8 mouse cellular contexts compared by ENCODE assay signal in genomic region chr10:19926391-19926897, GRCm38 (mm10). TPM values are rescaled to one million over a fixed set of nuclear protein-coding genes. Genes with fewer than 3 reads are reported as not detected.
DNase-seq lines count a peak whose midpoint lies in the region; ATAC-seq and TF ChIP-seq lines count a peak whose summit lies in the region.
"Not testable (repeated sequence)": the region's sequence is repeated elsewhere in the genome, so short reads cannot be mapped to it uniquely, and the experiment has no call there.
"Had no signal": no experiment of that assay in that cellular context is flagged by ENCODE, and none has a peak within 500 bp of the region (broad histone marks: within the 10 kb centered on the region; RNA-seq: fewer than 3 reads in every experiment).

No protein-coding gene starts in this region.

- H3K9me3 ChIP-seq in heart, embryonic 11.5 days (replicated peaks; ENCODE audit: control insufficient read depth, low read length); heart, embryonic 13.5 days; heart, embryonic 15.5 days (replicated peaks); heart, postnatal 0 days (replicated peaks; ENCODE audit: control insufficient read depth, low read length); intestine, embryonic 15.5 days; intestine, postnatal 0 days (ENCODE audit: control insufficient read depth): not testable (repeated sequence)

- not testable (repeated sequence) for H3K27me3 ChIP-seq in heart, adult 2 months (ENCODE audit: control insufficient read depth, insufficient read depth, low read length); heart, embryonic 11.5 days (ENCODE audit: control insufficient read depth, insufficient read depth, low read length); heart, embryonic 13.5 days (replicated peaks); heart, embryonic 15.5 days; heart, postnatal 0 days (ENCODE audit: control insufficient read depth, insufficient read depth, low read length); intestine, embryonic 15.5 days (replicated peaks); intestine, postnatal 0 days (replicated peaks; ENCODE audit: control insufficient read depth, insufficient read depth, low read length)

- H3K36me3 ChIP-seq in heart, adult 2 months (ENCODE audit: control insufficient read depth, insufficient read depth, low read length); heart, embryonic 11.5 days (ENCODE audit: control insufficient read depth, insufficient read depth, low read length); heart, embryonic 13.5 days; heart, embryonic 15.5 days; heart, postnatal 0 days (replicated peaks; ENCODE audit: control insufficient read depth, insufficient read depth, low read length); intestine, embryonic 15.5 days; intestine, postnatal 0 days (ENCODE audit: control insufficient read depth, insufficient read depth): not testable (repeated sequence)

- not testable (repeated sequence) for DNase-seq in heart, adult 2 months
- DNase-seq in heart, postnatal 0 days (ENCODE audit: low spot score), result peak; percentile 46

- intact Hi-C loops in heart, adult 2 months (cut with DNase I), result not testable (repeated sequence)

- H3K9ac ChIP-seq in heart, adult 2 months (ENCODE audit: low read depth, low read length); heart, embryonic 11.5 days (ENCODE audit: low read depth, low read length); heart, embryonic 13.5 days; heart, embryonic 15.5 days; heart, postnatal 0 days (replicated peaks; ENCODE audit: low read depth, low read length); intestine, embryonic 15.5 days; intestine, postnatal 0 days (ENCODE audit: low read depth, low read length): not testable (repeated sequence)

- TF ChIP-seq EP300 in heart, adult 2 months (IDR thresholded peaks at IDR 0.05; ENCODE audit: insufficient read depth, low read depth, low read length); heart, postnatal 0 days (IDR thresholded peaks at IDR 0.05; ENCODE audit: low read depth): not testable (repeated sequence)

- TF ChIP-seq CTCF in heart, adult 2 months (IDR thresholded peaks at IDR 0.05); heart, postnatal 0 days (IDR thresholded peaks at IDR 0.05; ENCODE audit: low read depth); intestine, postnatal 0 days (IDR thresholded peaks at IDR 0.05; ENCODE audit: low read depth): not testable (repeated sequence)

- H3K4me3 ChIP-seq in heart, adult 2 months; heart, embryonic 11.5 days (ENCODE audit: low read depth, low read length); heart, embryonic 13.5 days; heart, embryonic 15.5 days; heart, postnatal 0 days (ENCODE audit: low read depth, low read length); intestine, embryonic 15.5 days (replicated peaks); intestine, postnatal 0 days (ENCODE audit: low read depth, low read length): not testable (repeated sequence)

- H3K27ac ChIP-seq in heart, adult 2 months, result peak overlapping the region; percentile 38
- H3K27ac ChIP-seq in heart, embryonic 11.5 days (ENCODE audit: low read depth, low read length), result peak overlapping the region; percentile 62; the same call in 1 of the 2 replicates
- H3K27ac ChIP-seq in heart, embryonic 13.5 days (replicated peaks), result peak overlapping the region; percentile 73
- H3K27ac ChIP-seq in heart, embryonic 15.5 days, result peak overlapping the region; percentile 66
- H3K27ac ChIP-seq in heart, postnatal 0 days (ENCODE audit: low read depth), result peak overlapping the region; percentile 79
- H3K27ac ChIP-seq in intestine, embryonic 15.5 days; intestine, postnatal 0 days (ENCODE audit: low read depth, low read length): not testable (repeated sequence)

- H3K4me2 ChIP-seq in heart, embryonic 11.5 days; heart, embryonic 13.5 days; heart, embryonic 15.5 days; heart, postnatal 0 days (ENCODE audit: low read depth, low read length); intestine, embryonic 15.5 days (replicated peaks); intestine, postnatal 0 days (replicated peaks; ENCODE audit: low read depth): not testable (repeated sequence)

- not testable (repeated sequence) for H3K79me2 ChIP-seq in heart, adult 2 months (replicated peaks; ENCODE audit: control insufficient read depth, insufficient read depth, low read length)

- ATAC-seq in heart, embryonic 11.5 days (replicated peaks; ENCODE audit: insufficient number of reproducible peaks, low FRiP score, low TSS enrichment); heart, embryonic 13.5 days (ENCODE audit: extremely low read depth, insufficient number of reproducible peaks, low FRiP score, low TSS enrichment); heart, embryonic 15.5 days (replicated peaks; ENCODE audit: insufficient number of reproducible peaks, insufficient read depth, low FRiP score, low read depth): not testable (repeated sequence)
- peak; percentile 59 for ATAC-seq in heart, postnatal 0 days (ENCODE audit: insufficient read depth, low read depth)
- peak; percentile 49; the same call in 1 of the 2 replicates for ATAC-seq in intestine, embryonic 15.5 days
- ATAC-seq in intestine, postnatal 0 days, result peak; percentile 41; the same call in 1 of the 2 replicates

- TF ChIP-seq POLR2A in heart, adult 2 months (IDR thresholded peaks at IDR 0.05; ENCODE audit: insufficient read depth, low read depth, low read length), result not testable (repeated sequence)

- H3K4me1 ChIP-seq in heart, adult 2 months (ENCODE audit: control insufficient read depth, insufficient read depth, low read length); heart, embryonic 11.5 days (ENCODE audit: control insufficient read depth, insufficient read depth, low read length); intestine, embryonic 15.5 days (replicated peaks); intestine, postnatal 0 days (replicated peaks; ENCODE audit: control insufficient read depth, insufficient read depth, low read length): not testable (repeated sequence)
- H3K4me1 ChIP-seq in heart, embryonic 13.5 days, result peaks cover 28% of the 10 kb centered on the region
- H3K4me1 ChIP-seq in heart, embryonic 15.5 days (replicated peaks), result peaks cover 12% of the 10 kb centered on the region
- H3K4me1 ChIP-seq in heart, postnatal 0 days (ENCODE audit: control insufficient read depth, insufficient read depth), result peaks cover 13% of the 10 kb centered on the region; the same call in 1 of the 2 replicates

- WGBS in heart, adult 2 months, result 58% methylated on average over 4 of the region's 4 CpGs
- WGBS in heart, embryonic 11.5 days (ENCODE audit: insufficient replicate concordance), result 53% methylated on average over 4 of the region's 4 CpGs
- WGBS in heart, embryonic 13.5 days, result 43% methylated on average over 4 of the region's 4 CpGs
- WGBS in heart, embryonic 15.5 days, result 37% methylated on average over 4 of the region's 4 CpGs
- WGBS in heart, postnatal 0 days, result 29% methylated on average over 4 of the region's 4 CpGs
- 68% methylated on average over 4 of the region's 4 CpGs for WGBS in intestine, embryonic 15.5 days
- WGBS in intestine, postnatal 0 days, result 40% methylated on average over 4 of the region's 4 CpGs

RNA-seq across cellular contexts. Expression of gene Map3k5, which starts 7.8 kb away (rescaled TPM):
- total RNA-seq in heart, adult 2 months (2021), result 10 to 100 TPM; 42.6 to 45.3 TPM
- polyA plus RNA-seq in heart, adult 2 months (2012; rRNA removed), result 7.6 and 11.9 TPM in 2 replicates
- 3.2 and 4.2 TPM in 2 replicates for polyA plus RNA-seq in heart, embryonic 11.5 days (2014; fragmentation: Nextera tagmentation; extraction: Ambion mirVana)
- polyA plus RNA-seq in heart, embryonic 13.5 days (2015; fragmentation: Nextera tagmentation; extraction: Ambion mirVana), result 2.4 and 2.7 TPM in 2 replicates
- 2.6 and 3.2 TPM in 2 replicates for polyA plus RNA-seq in heart, embryonic 15.5 days (2015; fragmentation: Nextera tagmentation; extraction: Ambion mirVana)
- total RNA-seq in heart, postnatal 0 days (2014; rRNA removed; ENCODE audit: low replicate concordance), result 10.7 and 10.8 TPM in 2 replicates
- 2.2 and 2.5 TPM in 2 replicates for polyA plus RNA-seq in heart, postnatal 0 days (2015; fragmentation: Nextera tagmentation; extraction: Ambion mirVana)
- 1.9 and 2.4 TPM in 2 replicates for polyA plus RNA-seq in intestine, embryonic 15.5 days (2015; fragmentation: Nextera tagmentation; extraction: Ambion mirVana)
- polyA plus RNA-seq in intestine, postnatal 0 days (2015; fragmentation: Nextera tagmentation; extraction: Ambion mirVana), result 1.5 and 1.8 TPM in 2 replicates
- polyA plus RNA-seq: erythroblast, embryonic 14.5 days had no signal

RNA-seq across cellular contexts. Expression of gene Pex7, which starts 19.0 kb away (rescaled TPM):
- 10 to 100 TPM; 32.5 to 32.8 TPM for total RNA-seq in heart, adult 2 months (2021)
- polyA plus RNA-seq in heart, adult 2 months (2012; rRNA removed), result 37.6 and 59.0 TPM in 2 replicates
- 36.5 and 38.4 TPM in 2 replicates for polyA plus RNA-seq in heart, embryonic 11.5 days (2014; fragmentation: Nextera tagmentation; extraction: Ambion mirVana)
- 33.3 and 39.3 TPM in 2 replicates for polyA plus RNA-seq in heart, embryonic 13.5 days (2015; fragmentation: Nextera tagmentation; extraction: Ambion mirVana)
- polyA plus RNA-seq in heart, embryonic 15.5 days (2015; fragmentation: Nextera tagmentation; extraction: Ambion mirVana), result 33.9 and 34.8 TPM in 2 replicates
- total RNA-seq in heart, postnatal 0 days (2014; rRNA removed; ENCODE audit: low replicate concordance), result 21.8 and 24.2 TPM in 2 replicates
- polyA plus RNA-seq in heart, postnatal 0 days (2015; fragmentation: Nextera tagmentation; extraction: Ambion mirVana), result 43.5 and 46.7 TPM in 2 replicates
- 48.8 and 50.3 TPM in 2 replicates for polyA plus RNA-seq in intestine, embryonic 15.5 days (2015; fragmentation: Nextera tagmentation; extraction: Ambion mirVana)
- polyA plus RNA-seq in intestine, postnatal 0 days (2015; fragmentation: Nextera tagmentation; extraction: Ambion mirVana), result 61.7 and 63.8 TPM in 2 replicates
